Mouse (Mus musculus) olfactory bulb, adult 2 months (tissue): ENCODE results near the gene Psme3. TPM values are rescaled to one million over a fixed set of nuclear protein-coding genes. Genes with fewer than 3 reads are reported as not detected.

ENCODE experiments used
- H3K27ac ChIP-seq: fragments of 200-500 bp; 2 replicates; pipeline ENCODE4 v1.5.1; 2012; ENCODE audit warnings: low read depth, low read length; ENCODE audit not compliant: insufficient read depth
- H3K4me1 ChIP-seq: fragments of 200-500 bp; 2 replicates; pipeline ENCODE4 v1.6.1; 2012; ENCODE audit warnings: low read length; ENCODE audit not compliant: control insufficient read depth, insufficient read depth
- H3K4me3 ChIP-seq: fragments of 200-500 bp; 2 replicates; pipeline ENCODE4 v1.5.1; 2012; ENCODE audit warnings: mild to moderate bottlenecking, low read depth, low read length, moderate library complexity; ENCODE audit not compliant: insufficient read depth
- CTCF ChIP-seq: fragments of 200-500 bp; IDR thresholded peaks from 2 replicates; pipeline ENCODE4 v1.5.1; 2012; ENCODE audit warnings: low read depth, mild to moderate bottlenecking, low read length, moderate library complexity; ENCODE audit not compliant: insufficient read depth
- POLR2A ChIP-seq: fragments of 200-500 bp; IDR thresholded peaks from 2 replicates; pipeline ENCODE4 v1.6.1; 2012; ENCODE audit warnings: mild to moderate bottlenecking, low read depth, low read length, moderate library complexity; ENCODE audit not compliant: insufficient read depth
- WGBS: fragments of 180-500 bp; shearing (Covaris S2); methylation state at CpG from one replicate; pipeline ENCODE4 v1.1.7; 2018; 5-methylcytosine and 5-hydroxymethylcytosine counted together
- polyA plus RNA-seq: library from polyadenylated mRNA; stranded (reverse); fragments of >200 nt; gene quantifications from 2 replicates; pipeline ENCODE4 v1.2.4, GENCODE M21; 2012; ENCODE audit warnings: low replicate concordance; ENCODE audit not compliant: missing spikeins, insufficient read depth, insufficient read length

Psme3 gene
- 706 TPM in 1 of 2 replicates, not detected in the other for polyA plus RNA-seq

DNA sequence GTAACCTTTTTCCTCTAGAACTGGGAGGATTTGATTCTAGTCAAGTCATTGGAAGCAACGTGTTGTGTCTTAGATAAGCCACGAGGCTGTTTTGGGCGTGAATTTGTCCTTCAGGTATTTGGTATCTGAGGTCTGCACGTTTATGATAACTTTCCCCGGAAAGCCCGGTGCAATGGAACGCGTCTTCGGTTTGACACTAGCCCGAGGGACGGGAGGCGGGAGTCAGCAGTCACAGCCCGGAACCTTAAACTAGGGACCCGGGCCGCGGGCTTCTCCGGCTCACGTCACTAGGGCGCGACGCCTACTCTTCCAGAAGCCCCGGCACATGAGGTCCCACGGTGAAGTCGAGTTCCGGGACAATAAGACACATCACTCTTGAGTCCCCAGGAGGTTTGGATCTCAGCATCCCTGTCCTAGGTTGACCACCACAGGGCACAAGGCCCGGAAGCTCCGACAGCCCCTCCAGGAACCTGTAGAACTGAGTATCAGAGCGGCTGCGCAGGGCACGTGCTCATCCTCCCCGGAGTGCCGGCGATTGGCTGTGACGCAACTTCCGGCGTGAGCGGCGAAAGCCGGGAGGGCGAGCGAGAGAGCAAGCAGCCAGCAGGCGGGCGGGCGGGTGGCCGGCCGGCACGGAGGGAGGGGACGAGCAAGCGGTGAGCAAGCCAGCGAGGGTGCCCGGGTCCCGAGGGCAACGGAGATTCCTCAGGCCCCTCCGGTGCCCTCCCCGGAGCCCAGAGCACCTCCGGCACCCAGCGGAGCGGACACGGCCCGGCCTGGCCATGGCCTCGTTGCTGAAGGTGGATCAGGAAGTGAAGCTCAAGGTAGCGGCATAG lies at the start of gene Psme3:
TSS of gene Psme3 (plus strand) at position 549 of the 836 bp plus-strand sequence.
- peak within 1 kb of the TSS; percentile 77 for H3K27ac ChIP-seq
- H3K4me3 ChIP-seq = peak within 1 kb of the TSS; percentile 80
- under 1% methylated on average over 62 of the region's 62 CpGs for WGBS
- H3K4me1 ChIP-seq = peaks cover 2% of the 10 kb centered on the region; the same call in 1 of the 2 replicates
- peak; percentile 36; the same call in 1 of the 2 replicates for TF ChIP-seq POLR2A
- TF ChIP-seq CTCF = 0 out of 2 replicates have a peak, but pooled peaks have one; percentile 5

DNA sequence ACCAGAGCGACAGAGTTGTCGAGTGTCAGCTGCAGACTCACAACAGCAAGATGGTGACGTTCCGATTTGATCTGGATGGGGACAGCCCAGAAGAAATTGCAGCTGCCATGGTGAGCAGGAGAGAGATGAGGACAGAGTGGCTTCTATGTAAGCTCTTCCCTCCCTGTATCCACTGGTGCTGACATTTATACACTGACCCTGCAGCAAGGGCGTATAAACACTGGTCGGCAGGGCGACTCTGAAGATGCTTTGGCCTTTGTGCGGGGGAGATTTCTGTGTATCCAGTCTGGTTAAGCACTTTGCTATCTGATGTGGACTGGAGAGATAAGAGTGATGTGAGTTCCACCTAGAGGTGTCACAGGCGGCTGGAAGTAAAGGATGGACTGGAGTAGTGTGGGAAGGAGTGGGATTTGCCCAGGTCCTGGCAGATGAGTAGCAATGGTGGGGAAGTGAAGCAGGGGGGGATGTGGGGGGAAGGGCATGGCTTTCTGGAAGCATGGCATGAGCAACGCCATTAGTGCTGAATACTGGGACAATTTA lies 46.4 kb upstream of the Psme3 start:
- peaks cover 8% of the 10 kb centered on the region for H3K4me1 ChIP-seq
- no peak overlapping the region for H3K4me3 ChIP-seq
- H3K27ac ChIP-seq = no peak overlapping the region
- TF ChIP-seq CTCF = no peak
- TF ChIP-seq POLR2A = no peak
- 46% methylated on average over 10 of the region's 10 CpGs for WGBS

DNA sequence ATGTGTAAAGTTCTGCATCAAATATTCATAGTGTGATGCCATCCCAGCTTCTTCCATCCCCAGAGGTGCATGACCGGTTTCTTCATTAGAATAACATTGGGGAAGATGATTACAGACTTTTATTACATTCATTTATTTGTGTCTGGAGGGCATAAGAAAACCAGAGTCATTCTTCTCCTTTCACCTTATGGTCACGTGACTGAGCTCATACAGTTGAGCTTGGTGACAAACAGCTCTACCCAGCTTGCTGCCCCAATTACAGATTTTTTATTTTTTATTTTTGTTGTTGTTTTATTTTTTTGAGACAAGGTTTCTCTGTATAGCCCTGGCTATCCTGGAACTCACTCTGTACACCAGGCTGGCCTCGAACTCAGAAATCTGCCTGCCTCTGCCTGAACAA lies 43.6 kb upstream of the Psme3 start:
- 92% methylated on average over 3 of the region's 3 CpGs for WGBS
- TF ChIP-seq POLR2A (no peak), CTCF (no peak)
- H3K4me3 ChIP-seq = no peak overlapping the region
- H3K4me1 ChIP-seq = peaks cover 13% of the 10 kb centered on the region
- no peak overlapping the region for H3K27ac ChIP-seq

DNA sequence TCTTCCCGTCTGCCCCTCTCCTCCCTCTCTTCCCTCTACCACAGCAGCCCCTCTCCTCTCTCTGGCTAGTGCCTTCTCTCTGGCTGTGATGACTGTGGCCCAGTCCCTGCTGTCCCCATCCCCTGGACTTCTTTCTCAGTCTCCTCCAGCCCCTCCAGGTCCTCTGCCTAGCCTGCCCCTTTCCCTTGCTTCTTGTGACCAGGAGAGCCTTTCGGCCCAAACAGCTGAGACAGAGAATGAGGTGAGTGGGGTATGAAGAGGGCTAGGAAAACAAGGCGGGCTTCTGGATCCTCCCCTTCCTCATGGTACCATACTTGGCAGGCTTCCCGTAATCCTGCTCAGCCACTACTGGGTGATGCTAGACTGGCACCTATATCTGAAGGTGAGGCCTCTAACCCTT lies 40.7 kb upstream of the Psme3 start:
- Histone ChIP-seq H3K4me1 (peaks cover 24% of the 10 kb centered on the region), H3K4me3 (no peak overlapping the region), H3K27ac (no peak overlapping the region)
- WGBS = 70% methylated on average over 4 of the region's 4 CpGs
- TF ChIP-seq CTCF = no peak
- no peak; the same call in 1 of the 2 replicates for TF ChIP-seq POLR2A

DNA sequence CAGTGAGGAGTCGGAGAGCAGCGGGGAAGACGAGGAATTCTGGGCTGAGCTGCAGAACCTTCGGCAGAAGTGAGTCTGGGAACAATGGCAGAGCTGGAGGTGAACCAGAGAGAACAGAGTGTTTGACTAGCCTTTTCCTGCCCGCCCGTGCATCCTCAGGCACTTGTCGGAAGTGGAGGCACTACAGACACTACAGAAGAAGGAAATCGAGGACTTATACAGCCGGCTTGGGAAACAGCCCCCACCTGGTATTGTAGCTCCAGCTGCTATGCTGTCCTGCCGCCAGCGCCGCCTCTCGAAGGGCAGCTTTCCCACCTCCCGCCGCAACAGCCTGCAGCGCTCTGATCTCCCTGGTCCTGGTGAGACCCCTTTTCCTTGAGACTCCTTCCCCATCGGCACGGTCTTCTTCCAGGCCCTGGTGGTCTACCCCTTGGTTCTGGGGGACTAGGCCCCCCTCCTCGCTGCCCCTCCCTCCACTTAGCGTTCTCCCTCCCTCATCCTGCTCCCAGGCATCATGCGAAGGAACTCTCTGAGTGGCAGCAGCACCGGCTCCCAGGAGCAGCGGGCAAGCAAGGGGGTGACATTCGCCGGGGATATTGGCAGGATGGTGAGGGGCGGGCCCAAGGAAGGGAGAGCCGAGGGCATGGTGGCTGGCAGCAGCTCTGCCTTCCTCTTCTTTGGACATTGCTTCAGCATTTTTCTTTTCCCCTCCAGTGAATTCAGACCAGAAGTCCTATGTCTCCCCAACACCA lies 39.5 kb upstream of the Psme3 start:
- Histone ChIP-seq H3K4me3 (no peak overlapping the region), H3K27ac (no peak overlapping the region), H3K4me1 (peaks cover 24% of the 10 kb centered on the region)
- TF ChIP-seq POLR2A (no peak), CTCF (no peak)
- WGBS = 36% methylated on average over 27 of the region's 27 CpGs

DNA sequence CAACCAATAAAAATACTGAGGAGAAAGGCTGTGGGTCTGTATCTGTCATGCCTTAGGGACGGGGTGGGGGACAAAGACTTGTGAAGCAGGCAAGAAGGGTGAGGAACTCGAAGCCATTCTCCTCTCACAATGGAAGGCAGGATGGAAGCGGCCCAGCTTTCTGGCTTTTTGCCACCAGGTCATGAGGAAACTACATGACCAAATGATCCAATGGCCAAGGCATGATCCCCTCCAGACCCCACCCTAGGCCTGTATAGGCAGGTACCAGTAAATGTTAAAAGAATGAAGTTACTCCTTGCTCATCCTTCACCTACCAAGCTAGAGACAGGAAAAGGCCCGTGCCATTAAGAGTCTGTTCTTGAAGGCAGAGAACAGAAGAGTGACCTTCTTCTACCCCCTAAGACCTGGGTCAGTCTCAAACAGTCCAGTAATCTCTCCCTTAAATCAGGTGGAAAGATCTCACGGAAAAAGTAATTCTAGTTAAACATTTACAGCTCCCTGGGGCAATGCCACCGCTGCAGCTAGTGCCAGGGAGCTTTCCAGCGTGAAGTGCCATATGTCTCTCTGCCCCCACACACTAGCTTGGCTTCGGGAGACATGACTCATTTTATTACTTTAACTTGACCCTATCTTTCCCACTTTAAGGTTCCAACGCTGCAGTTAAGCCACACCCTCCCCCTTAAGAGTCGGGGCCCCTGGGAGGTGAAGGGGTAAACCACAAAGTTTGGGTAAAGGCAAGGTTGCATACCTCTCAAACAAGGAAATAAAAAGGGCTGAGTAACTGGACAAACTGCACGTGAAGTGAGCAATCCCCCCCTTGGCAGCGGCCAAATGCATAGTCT lies 38.4 kb upstream of the Psme3 start:
- H3K4me3 ChIP-seq = peak overlapping the region; percentile 98
- peaks cover 24% of the 10 kb centered on the region for H3K4me1 ChIP-seq
- H3K27ac ChIP-seq = no peak overlapping the region
- TF ChIP-seq POLR2A (no peak), CTCF (no peak)
- 63% methylated on average over 12 of the region's 12 CpGs for WGBS

DNA sequence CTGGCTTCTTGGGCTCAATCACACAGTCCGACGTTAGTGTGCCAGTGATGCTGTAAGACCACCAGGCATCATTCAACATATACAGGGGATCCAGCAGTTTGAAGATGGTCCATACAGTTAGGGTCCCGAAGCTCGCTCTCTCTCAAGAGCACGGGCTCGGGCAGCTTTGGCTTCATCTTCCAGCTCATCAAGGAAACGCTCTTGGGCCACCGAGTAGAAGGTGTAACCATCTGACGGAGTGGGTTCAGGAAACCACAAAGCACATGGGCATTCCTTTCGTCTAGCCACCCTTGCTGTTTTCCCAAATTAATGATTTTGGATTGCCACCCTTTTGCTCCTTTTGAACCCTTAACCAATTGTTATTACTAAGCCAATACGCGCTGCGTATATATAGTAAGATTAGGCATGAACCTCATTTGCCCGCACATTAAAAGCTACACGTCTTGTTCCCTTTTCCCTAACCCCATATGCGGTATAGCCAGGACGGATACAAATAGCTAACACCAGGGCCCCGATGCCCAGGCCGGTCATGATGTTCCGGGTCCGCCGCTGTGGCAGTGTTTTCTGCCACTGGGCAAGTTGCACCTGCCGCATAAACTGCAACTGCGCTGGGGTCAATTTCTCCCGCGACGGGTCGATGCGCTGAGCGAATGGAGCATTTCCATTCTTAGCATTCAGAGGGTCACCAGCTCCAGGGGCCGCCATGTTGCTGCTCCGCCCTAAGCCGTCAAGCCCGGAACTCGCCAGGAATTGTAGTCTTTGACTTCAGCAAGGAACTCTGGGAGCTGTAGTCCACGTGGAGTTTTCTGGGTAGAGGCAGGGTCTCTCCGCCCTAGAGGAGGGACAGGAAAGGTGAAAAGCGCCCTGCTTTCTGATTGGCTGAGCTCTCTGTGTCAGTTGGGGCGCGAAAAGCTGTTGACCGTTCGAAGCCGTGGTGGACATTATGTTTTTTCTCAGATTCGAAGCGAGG lies 37.5 kb upstream of the Psme3 start, which contains the start of the genes Cntd1 and Coa3:
TSS of gene Cntd1 (plus strand) at position 790 of the 970 bp plus-strand sequence.
TSS of gene Coa3 (minus strand) at position 892 of the 970 bp plus-strand sequence.
- Histone ChIP-seq H3K4me1 (peaks cover 24% of the 10 kb centered on the region), H3K27ac (peak within 1 kb of the TSS; percentile 53), H3K4me3 (peak within 1 kb of the TSS; percentile 98)
- 8% methylated on average over 45 of the region's 45 CpGs for WGBS
- TF ChIP-seq POLR2A (peak; percentile 58; the same call in 1 of the 2 replicates), CTCF (no peak)
